Mouse (Mus musculus) intestine, postnatal 0 days (tissue): ENCODE data around the gene Slc9a5. TPM values are rescaled to one million over a fixed set of nuclear protein-coding genes. Genes with fewer than 3 reads are reported as not detected.

Experiments used
- ATAC-seq: fragments of 200-750 bp; cut with Nextera tagmentation; 2 replicates; pipeline ENCODE4 v1.8.0; 2017; ENCODE audit warnings: mild to moderate bottlenecking, moderate TSS enrichment, moderate library complexity
- H3K27ac ChIP-seq: fragments of 300-500 bp; sonication (generic); 2 replicates; pipeline ENCODE4 v1.5.1; 2014; ENCODE audit warnings: mild to moderate bottlenecking, low read depth, low read length, moderate library complexity
- H3K27me3 ChIP-seq: fragments of 300-500 bp; sonication (generic); replicated peaks from 2 replicates; pipeline ENCODE4 v1.6.1; 2014; ENCODE audit warnings: low read length, mixed read lengths; ENCODE audit not compliant: control insufficient read depth, insufficient read depth
- H3K36me3 ChIP-seq: fragments of 300-500 bp; sonication (generic); 2 replicates; pipeline ENCODE4 v1.6.1; 2014; ENCODE audit warnings: mild to moderate bottlenecking, moderate library complexity; ENCODE audit not compliant: control insufficient read depth, insufficient read depth
- H3K4me1 ChIP-seq: fragments of 300-500 bp; sonication (generic); replicated peaks from 2 replicates; pipeline ENCODE4 v1.6.1; 2014; ENCODE audit warnings: antibody characterized with exemption, low read length, mixed read lengths; ENCODE audit not compliant: control insufficient read depth, insufficient read depth
- H3K4me2 ChIP-seq: fragments of 300-500 bp; sonication (generic); replicated peaks from 2 replicates; pipeline ENCODE4 v1.6.1; 2014; ENCODE audit warnings: low read depth, mild to moderate bottlenecking, moderate library complexity
- H3K4me3 ChIP-seq: fragments of 300-500 bp; sonication (generic); 2 replicates; pipeline ENCODE4 v1.5.1; 2014; ENCODE audit warnings: low read depth, low read length
- H3K9ac ChIP-seq: fragments of 300-500 bp; sonication (generic); 2 replicates; pipeline ENCODE4 v1.6.1; 2014; ENCODE audit warnings: mild to moderate bottlenecking, low read depth, low read length
- H3K9me3 ChIP-seq: fragments of 300-500 bp; sonication (generic); 2 replicates; pipeline ENCODE4 v1.6.1; 2016; ENCODE audit warnings: mixed run types; ENCODE audit not compliant: control insufficient read depth
- CTCF ChIP-seq: sonication (generic); IDR thresholded peaks from 2 replicates; pipeline ENCODE4 v1.5.1; 2016; ENCODE audit warnings: low read depth, mild to moderate bottlenecking, control low read depth, antibody characterized with exemption, moderate library complexity
- WGBS: fragments of 180-500 bp; shearing (Covaris S2); extraction: QIAGEN DNeasy Blood & Tissue Kit; methylation state at CpG from one replicate; pipeline ENCODE4 v1.1.7; 2014; 5-methylcytosine and 5-hydroxymethylcytosine counted together
- polyA plus RNA-seq: library from polyadenylated mRNA; unstranded; fragments of >200 nt; fragmentation: Nextera tagmentation; extraction: Ambion mirVana; gene quantifications from 2 replicates; pipeline ENCODE4 v1.2.1, GENCODE M21; 2015

Gene Slc9a5
- polyA plus RNA-seq, 1 experiment from 2014 or later, result 0.40 TPM

DNA sequence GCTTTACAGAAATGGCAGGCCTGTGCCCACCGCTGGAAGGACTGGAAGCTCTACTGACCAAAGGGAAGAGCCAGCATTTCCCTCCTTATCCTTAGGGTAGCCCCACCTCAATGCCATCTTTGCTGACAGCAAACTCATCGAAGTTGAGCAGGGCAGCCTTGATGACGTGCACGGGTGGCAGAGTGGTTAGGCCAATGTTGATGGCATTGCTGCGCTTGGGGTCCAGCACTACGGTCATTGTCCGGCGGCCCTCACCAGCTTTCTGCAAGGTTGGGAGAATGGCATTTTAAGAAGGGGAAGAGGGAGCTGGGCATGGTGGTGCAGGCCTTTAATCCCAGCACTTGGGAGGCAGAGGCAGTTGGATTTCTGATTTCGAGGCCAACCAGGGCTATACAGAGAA is 16.7 kb upstream of the Slc9a5 start:
- Histone ChIP-seq H3K27me3 (no peaks in the 10 kb centered on the region), H3K9me3 (no peaks in the 10 kb centered on the region), H3K4me2 (no peak overlapping the region), H3K36me3 (peaks cover 82% of the 10 kb centered on the region), H3K4me3 (no peak overlapping the region), H3K4me1 (peaks cover 3% of the 10 kb centered on the region; the same call in 1 of the 2 replicates), H3K9ac (no peak overlapping the region), H3K27ac (peak overlapping the region; percentile 62; the same call in 1 of the 2 replicates)
- 94% methylated on average over 9 of the region's 9 CpGs for WGBS
- no peak for ATAC-seq
- no peak for TF ChIP-seq CTCF

DNA sequence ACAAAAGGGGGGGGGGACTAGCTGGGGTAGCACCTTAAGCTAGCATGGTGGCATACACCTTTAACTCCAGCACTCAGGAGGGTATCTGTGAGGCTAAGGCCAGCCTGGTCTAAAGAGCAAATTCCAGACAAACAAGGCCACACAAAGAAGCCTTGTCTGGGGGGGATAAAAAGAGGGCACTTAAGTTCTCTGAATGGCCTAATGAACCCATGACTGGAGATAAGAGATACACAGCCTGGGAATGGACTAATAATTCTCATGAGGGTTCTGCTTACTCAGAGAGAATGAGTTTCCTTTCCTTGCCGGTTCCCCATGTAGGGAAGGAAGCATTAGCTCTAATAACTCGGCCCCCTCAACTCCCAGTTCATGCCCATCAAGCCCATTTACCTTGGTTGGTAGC is 16.1 kb upstream of the Slc9a5 start:
- H3K4me2 ChIP-seq, result no peak overlapping the region
- H3K9me3 ChIP-seq, result no peaks in the 10 kb centered on the region
- H3K9ac ChIP-seq, result no peak overlapping the region
- H3K4me1 ChIP-seq, result peaks cover 3% of the 10 kb centered on the region; the same call in 1 of the 2 replicates
- no peaks in the 10 kb centered on the region for H3K27me3 ChIP-seq
- H3K27ac ChIP-seq, result peak overlapping the region; percentile 76
- TF ChIP-seq CTCF, result no peak
- WGBS, result 39% methylated on average over 2 of the region's 2 CpGs
- no peak overlapping the region for H3K4me3 ChIP-seq
- peak; percentile 73 for ATAC-seq
- peaks cover 87% of the 10 kb centered on the region for H3K36me3 ChIP-seq

DNA sequence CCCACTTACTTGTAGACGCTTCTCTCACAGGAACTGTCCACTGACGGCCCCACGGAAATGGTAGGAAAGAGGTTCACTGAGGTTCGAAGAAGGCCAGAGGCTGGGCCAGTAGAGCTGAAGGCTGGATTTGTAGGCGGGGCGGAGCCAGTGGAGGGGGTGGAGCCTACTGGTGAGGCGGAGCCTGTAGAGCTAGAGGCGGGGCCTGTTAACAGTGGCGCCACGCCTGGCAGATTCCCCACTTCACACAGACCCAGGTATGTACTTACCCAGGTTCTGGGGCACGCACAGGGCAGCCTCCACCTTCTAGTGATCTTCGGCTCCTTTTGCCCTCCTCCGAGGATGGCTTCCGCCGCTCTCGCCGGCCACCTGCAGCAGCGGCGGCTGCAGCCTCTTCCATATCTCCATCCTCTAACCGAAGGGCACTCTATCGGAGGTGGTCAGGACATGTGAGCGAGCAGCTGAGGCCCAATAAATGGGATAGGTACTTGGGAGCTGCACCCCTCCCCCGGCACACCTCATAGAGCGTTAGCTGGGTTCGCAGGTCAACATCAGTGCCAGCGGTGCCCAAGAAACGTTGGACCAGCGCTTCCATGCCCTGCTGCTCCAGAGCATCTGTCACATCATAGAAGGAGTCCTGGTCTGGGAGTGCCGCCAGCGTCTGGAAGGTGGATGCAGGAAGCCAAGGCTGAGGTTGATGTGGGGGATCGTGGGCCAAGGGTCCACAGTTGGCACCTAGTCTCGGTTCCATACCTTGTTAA is 12.1 kb upstream of the Slc9a5 start:
- TF ChIP-seq CTCF, result no peak
- peaks cover 7% of the 10 kb centered on the region for H3K4me1 ChIP-seq
- 74% methylated on average over 32 of the region's 32 CpGs for WGBS
- H3K27me3 ChIP-seq, result no peaks in the 10 kb centered on the region
- no peak overlapping the region for H3K4me3 ChIP-seq
- H3K27ac ChIP-seq, result no peak overlapping the region
- no peak overlapping the region for H3K4me2 ChIP-seq
- peaks cover 59% of the 10 kb centered on the region for H3K36me3 ChIP-seq
- no peaks in the 10 kb centered on the region for H3K9me3 ChIP-seq
- no peak for ATAC-seq
- H3K9ac ChIP-seq, result no peak overlapping the region

DNA sequence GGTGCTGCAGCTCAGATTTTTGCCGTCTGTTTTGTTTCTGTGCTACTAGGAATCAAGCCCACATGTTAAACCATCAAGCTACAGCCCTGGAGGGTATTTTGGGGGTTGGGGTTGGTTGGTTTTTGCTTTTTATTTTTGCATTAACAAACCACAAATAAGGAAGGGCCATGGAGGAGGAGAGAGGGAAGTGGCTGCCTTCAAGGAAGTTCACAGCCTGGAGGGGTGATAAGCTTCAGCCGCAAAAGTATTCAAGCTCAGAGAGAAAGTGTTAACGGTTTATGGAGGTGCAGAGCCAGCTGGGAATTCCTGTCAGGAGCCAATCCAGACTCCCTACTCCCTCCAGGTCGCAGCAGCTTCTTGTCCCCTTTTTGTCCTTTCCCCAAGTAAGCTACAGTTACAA is 9.7 kb upstream of the Slc9a5 start:
- Histone ChIP-seq H3K36me3 (peaks cover 43% of the 10 kb centered on the region), H3K4me3 (no peak overlapping the region), H3K9ac (no peak overlapping the region), H3K27ac (no peak overlapping the region), H3K27me3 (no peaks in the 10 kb centered on the region), H3K4me1 (peaks cover 5% of the 10 kb centered on the region), H3K4me2 (peak overlapping the region; percentile 10; the same call in 1 of the 2 replicates), H3K9me3 (no peaks in the 10 kb centered on the region)
- WGBS, result 35% methylated on average over 4 of the region's 4 CpGs
- ATAC-seq, result no peak
- TF ChIP-seq CTCF, result no peak

DNA sequence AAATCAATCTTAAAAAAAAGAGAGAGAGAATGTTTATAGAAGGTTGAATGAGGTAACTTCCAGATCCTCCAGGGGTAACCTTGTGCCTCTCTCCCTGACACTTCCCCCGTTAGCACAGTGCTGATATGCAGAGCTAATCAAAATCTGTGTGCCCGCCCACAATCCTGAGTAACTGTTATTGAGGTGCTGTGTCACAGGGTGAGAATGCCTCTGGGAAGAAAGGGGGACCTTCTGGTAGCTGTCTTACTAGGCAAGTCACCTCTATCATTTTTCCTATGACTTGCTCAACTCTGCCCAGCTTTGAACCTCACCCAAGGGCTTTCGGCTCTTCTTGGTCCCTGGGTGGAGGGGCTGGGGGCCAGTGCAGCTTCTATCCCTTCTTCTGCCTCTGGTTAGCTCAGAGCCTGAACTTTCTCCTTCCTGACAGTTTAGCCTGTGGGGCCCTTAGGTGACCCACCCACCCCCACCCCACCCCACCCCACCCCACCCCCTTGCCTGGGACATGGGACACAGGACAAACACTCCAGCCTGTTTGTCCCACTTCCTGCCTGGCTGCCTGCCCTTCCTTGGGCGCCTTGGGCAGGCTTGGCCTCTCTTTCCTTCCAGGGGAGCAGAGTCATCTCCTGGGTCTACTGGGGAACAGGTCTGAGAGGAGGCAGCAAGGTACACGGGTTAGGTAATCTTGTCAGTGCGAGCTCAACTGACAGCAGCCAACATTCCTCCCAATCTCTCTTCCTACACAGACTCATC is 8.6 kb upstream of the Slc9a5 start:
- ATAC-seq, result peak; percentile 54
- Histone ChIP-seq H3K4me3 (no peak overlapping the region), H3K9me3 (no peaks in the 10 kb centered on the region), H3K27me3 (no peaks in the 10 kb centered on the region), H3K27ac (0 out of 2 replicates have a peak overlapping the region, but pooled peaks have one; percentile 28), H3K36me3 (peaks cover 34% of the 10 kb centered on the region), H3K4me2 (peak overlapping the region; percentile 6; the same call in 1 of the 2 replicates), H3K9ac (no peak overlapping the region), H3K4me1 (peaks cover 10% of the 10 kb centered on the region)
- TF ChIP-seq CTCF, result no peak
- WGBS, result 35% methylated on average over 6 of the region's 6 CpGs

DNA sequence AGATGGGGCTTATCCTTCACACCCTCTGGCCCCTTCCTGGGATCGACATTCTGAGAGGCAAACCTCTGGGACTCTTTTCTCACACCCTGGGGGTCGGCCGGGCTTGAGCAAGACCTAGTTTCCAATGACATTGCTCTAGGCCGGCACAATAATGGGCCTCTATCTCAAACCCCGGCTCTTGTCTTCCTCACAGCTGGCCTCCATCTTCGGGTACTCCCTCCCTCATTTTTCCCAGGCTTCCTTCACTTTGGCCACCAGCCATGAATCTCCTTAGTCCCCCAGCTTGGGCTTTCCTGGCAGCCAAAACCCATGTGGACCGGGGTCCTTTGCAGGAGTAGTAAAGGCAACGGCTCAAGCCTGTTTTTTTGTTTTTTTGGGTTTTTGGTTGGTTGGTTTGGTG is 7.2 kb upstream of the Slc9a5 start:
- no peak for TF ChIP-seq CTCF
- no peak overlapping the region for H3K4me3 ChIP-seq
- H3K9ac ChIP-seq, result no peak overlapping the region
- H3K36me3 ChIP-seq, result peaks cover 20% of the 10 kb centered on the region
- 50% methylated on average over 8 of the region's 8 CpGs for WGBS
- no peaks in the 10 kb centered on the region for H3K9me3 ChIP-seq
- H3K4me1 ChIP-seq, result peaks cover 20% of the 10 kb centered on the region
- no peak for ATAC-seq
- H3K27ac ChIP-seq, result no peak overlapping the region
- no peak overlapping the region for H3K4me2 ChIP-seq
- no peaks in the 10 kb centered on the region for H3K27me3 ChIP-seq
